11 mouse cellular contexts compared by ENCODE assay signal in the genomic region with DNA sequence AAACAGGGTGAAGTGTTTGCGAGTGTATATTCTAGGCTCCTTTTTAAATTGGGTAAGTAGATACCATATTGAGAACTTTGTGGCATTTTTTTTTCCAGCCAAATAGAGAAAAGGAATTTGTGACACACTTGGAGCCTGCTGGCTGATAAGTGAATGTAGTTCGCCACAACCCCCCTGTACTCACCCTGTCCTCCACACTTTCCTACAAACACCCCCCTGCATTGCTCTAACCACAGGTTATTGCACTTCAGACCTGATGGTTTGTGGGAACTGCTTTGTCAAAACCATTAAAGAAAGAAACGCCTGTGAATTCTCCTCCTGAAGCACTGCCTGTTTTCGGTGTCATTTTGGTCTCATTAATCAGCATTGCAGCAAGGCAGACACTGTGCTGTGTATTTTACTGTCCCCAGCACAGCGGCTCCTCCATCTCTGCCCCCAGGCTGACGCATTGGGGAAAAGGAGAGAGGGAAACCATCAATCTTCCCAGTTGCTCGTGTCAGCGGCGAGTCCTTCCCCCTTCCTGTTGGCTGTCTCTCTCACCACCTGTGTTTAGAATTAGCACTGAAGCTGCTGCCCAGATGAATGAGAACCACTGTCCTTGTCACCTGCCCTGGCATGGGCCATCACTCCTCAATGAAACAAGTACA. TPM values are rescaled to one million over a fixed set of nuclear protein-coding genes. Genes with fewer than 3 reads are reported as not detected.
DNase-seq lines count a peak whose midpoint lies in the region; ATAC-seq and TF ChIP-seq lines count a peak whose summit lies in the region.
"Had no signal": no experiment of that assay in that cellular context is flagged by ENCODE, and none has a peak within 500 bp of the region (broad histone marks: within the 10 kb centered on the region; RNA-seq: fewer than 3 reads in every experiment).

No protein-coding gene starts in this region.

- intact Hi-C loops in heart, adult 2 months (cut with DNase I): no loop called here

- peak; percentile 79 for ATAC-seq in hindbrain, embryonic 11.5 days (ENCODE audit: low FRiP score)
- ATAC-seq in hindbrain, embryonic 16.5 days: peak; percentile 91
- 0 out of 2 replicates have a peak, but pooled peaks have one; percentile 45 for ATAC-seq in neural tube, embryonic 11.5 days (ENCODE audit: insufficient read depth, low FRiP score, low TSS enrichment)
- ATAC-seq in frontal cortex, adult (ENCODE audit: low TSS enrichment): no peak
- ATAC-seq: intestine, embryonic 16.5 days had no signal

- TF ChIP-seq CTCF in heart, adult 2 months (IDR thresholded peaks at IDR 0.05): no peak

- 49% methylated on average over 9 of the region's 9 CpGs for WGBS in hindbrain, embryonic 11.5 days
- 66% methylated on average over 9 of the region's 9 CpGs for WGBS in hindbrain, embryonic 10.5 days
- WGBS in hindbrain, embryonic 16.5 days: 56% methylated on average over 9 of the region's 9 CpGs
- WGBS in neural tube, embryonic 11.5 days: 28% methylated on average over 9 of the region's 9 CpGs
- WGBS in heart, adult 2 months: 55% methylated on average over 9 of the region's 9 CpGs

- no peaks in the 10 kb centered on the region for H3K27me3 ChIP-seq in hindbrain, embryonic 11.5 days (ENCODE audit: control insufficient read depth, insufficient read depth, low read length)
- no peaks in the 10 kb centered on the region for H3K27me3 ChIP-seq in hindbrain, embryonic 10.5 days (ENCODE audit: insufficient read depth, poor library complexity, severe bottlenecking)
- H3K27me3 ChIP-seq in hindbrain, embryonic 16.5 days (replicated peaks; ENCODE audit: control insufficient read depth, insufficient read depth, low read length): no peaks in the 10 kb centered on the region
- H3K27me3 ChIP-seq in neural tube, embryonic 11.5 days (ENCODE audit: control insufficient read depth, insufficient read depth, low read length): no peaks in the 10 kb centered on the region
- no peaks in the 10 kb centered on the region for H3K27me3 ChIP-seq in heart, adult 2 months (ENCODE audit: control insufficient read depth, insufficient read depth, low read length)

- peak; percentile 31 for DNase-seq in hindbrain, embryonic 11.5 days (ENCODE audit: low spot score)
- no peak for DNase-seq in hindbrain, embryonic 10.5 days (ENCODE audit: low spot score)
- peak; percentile 59 for DNase-seq in embryo, embryonic 10.5 days (ENCODE audit: low spot score)
- DNase-seq in neural tube, embryonic 11.5 days (ENCODE audit: low spot score): peak; percentile 52
- DNase-seq in frontal cortex, postnatal 25 days (ENCODE audit: low spot score in 2 of 2): no peak
- no peak for DNase-seq in heart, adult 2 months
- DNase-seq: gastrocnemius, postnatal 14 days; lung, adult 18-20 months had no signal

- no peak for TF ChIP-seq EP300 in heart, adult 2 months (IDR thresholded peaks at IDR 0.05; ENCODE audit: insufficient read depth, low read depth, low read length)

- no peaks in the 10 kb centered on the region for H3K4me1 ChIP-seq in hindbrain, embryonic 11.5 days (replicated peaks; ENCODE audit: control insufficient read depth, insufficient read depth, low read length)
- 0 out of 2 replicates have a peak, but pooled peaks cover 3% of the 10 kb centered on the region for H3K4me1 ChIP-seq in hindbrain, embryonic 10.5 days (replicated peaks)
- H3K4me1 ChIP-seq in hindbrain, embryonic 16.5 days (ENCODE audit: control insufficient read depth, insufficient read depth, low read depth, low read length): no peaks in the 10 kb centered on the region
- no peaks in the 10 kb centered on the region for H3K4me1 ChIP-seq in neural tube, embryonic 11.5 days (ENCODE audit: control insufficient read depth, insufficient read depth, low read length)
- no peaks in the 10 kb centered on the region for H3K4me1 ChIP-seq in heart, adult 2 months (ENCODE audit: control insufficient read depth, insufficient read depth, low read length)

- no peak for TF ChIP-seq POLR2A in heart, adult 2 months (IDR thresholded peaks at IDR 0.05; ENCODE audit: insufficient read depth, low read depth, low read length)

- H3K27ac ChIP-seq in hindbrain, embryonic 11.5 days (ENCODE audit: low read depth, low read length): no peak overlapping the region
- H3K27ac ChIP-seq in hindbrain, embryonic 10.5 days: no peak overlapping the region
- no peak overlapping the region for H3K27ac ChIP-seq in hindbrain, embryonic 16.5 days (ENCODE audit: low read depth, low read length)
- no peak overlapping the region for H3K27ac ChIP-seq in neural tube, embryonic 11.5 days (ENCODE audit: low read depth, low read length)
- no peak overlapping the region for H3K27ac ChIP-seq in heart, adult 2 months

- H3K79me2 ChIP-seq in heart, adult 2 months (replicated peaks; ENCODE audit: control insufficient read depth, insufficient read depth, low read length): no peaks in the 10 kb centered on the region

- no peak overlapping the region for H3K9ac ChIP-seq in hindbrain, embryonic 11.5 days (ENCODE audit: low read depth, low read length)
- H3K9ac ChIP-seq in hindbrain, embryonic 16.5 days (ENCODE audit: low read depth, low read length): no peak overlapping the region
- H3K9ac ChIP-seq in neural tube, embryonic 11.5 days (ENCODE audit: low read length): no peak overlapping the region
- H3K9ac ChIP-seq in heart, adult 2 months (ENCODE audit: low read depth, low read length): no peak overlapping the region

- no peak overlapping the region for H3K4me3 ChIP-seq in hindbrain, embryonic 11.5 days (ENCODE audit: low read depth, low read length)
- H3K4me3 ChIP-seq in hindbrain, embryonic 10.5 days: no peak overlapping the region
- no peak overlapping the region for H3K4me3 ChIP-seq in hindbrain, embryonic 16.5 days (ENCODE audit: low read length)
- H3K4me3 ChIP-seq in neural tube, embryonic 11.5 days (ENCODE audit: low read depth, low read length): no peak overlapping the region
- no peak overlapping the region for H3K4me3 ChIP-seq in heart, adult 2 months

- no peaks in the 10 kb centered on the region for H3K36me3 ChIP-seq in hindbrain, embryonic 11.5 days (ENCODE audit: control insufficient read depth, insufficient read depth, low read length)
- H3K36me3 ChIP-seq in hindbrain, embryonic 10.5 days: no peaks in the 10 kb centered on the region
- no peaks in the 10 kb centered on the region for H3K36me3 ChIP-seq in hindbrain, embryonic 16.5 days (ENCODE audit: control insufficient read depth, insufficient read depth, low read length)
- H3K36me3 ChIP-seq in neural tube, embryonic 11.5 days (ENCODE audit: control insufficient read depth, insufficient read depth, low read length): no peaks in the 10 kb centered on the region
- no peaks in the 10 kb centered on the region for H3K36me3 ChIP-seq in heart, adult 2 months (ENCODE audit: control insufficient read depth, insufficient read depth, low read length)

- H3K4me2 ChIP-seq in hindbrain, embryonic 11.5 days (replicated peaks; ENCODE audit: low read depth, low read length): no peak overlapping the region
- no peak overlapping the region for H3K4me2 ChIP-seq in hindbrain, embryonic 16.5 days (ENCODE audit: low read length)
- no peak overlapping the region for H3K4me2 ChIP-seq in neural tube, embryonic 11.5 days (ENCODE audit: low read depth)

- no peaks in the 10 kb centered on the region for H3K9me3 ChIP-seq in hindbrain, embryonic 11.5 days (ENCODE audit: control insufficient read depth, low read length)
- H3K9me3 ChIP-seq in hindbrain, embryonic 10.5 days: no peaks in the 10 kb centered on the region
- H3K9me3 ChIP-seq in hindbrain, embryonic 16.5 days (ENCODE audit: control insufficient read depth, low read length): no peaks in the 10 kb centered on the region
- no peaks in the 10 kb centered on the region for H3K9me3 ChIP-seq in neural tube, embryonic 11.5 days (ENCODE audit: control insufficient read depth, low read length)

RNA-seq across cellular contexts. Expression of gene Wars2, which starts 33.9 kb away (rescaled TPM):
- polyA plus RNA-seq in hindbrain, embryonic 11.5 days (2014; fragmentation: Nextera tagmentation; extraction: Ambion mirVana): 5.4 and 7.9 TPM in 2 replicates
- 9.0 and 9.2 TPM in 2 replicates for polyA plus RNA-seq in hindbrain, embryonic 10.5 days (2016; fragmentation: Nextera tagmentation; extraction: Ambion mirVana)
- 4.9 and 5.3 TPM in 2 replicates for polyA plus RNA-seq in hindbrain, embryonic 16.5 days (2015; fragmentation: Nextera tagmentation; extraction: Ambion mirVana)
- polyA plus RNA-seq in neural tube, embryonic 11.5 days (2014; fragmentation: Nextera tagmentation; extraction: Ambion mirVana): 4.9 and 5.3 TPM in 2 replicates
- 1 to 10 TPM; 6.4 to 6.6 TPM for total RNA-seq in heart, adult 2 months (2021)
- polyA plus RNA-seq in heart, adult 2 months (2012; rRNA removed): 3.5 and 4.3 TPM in 2 replicates

Comparison
In these comparisons a context has a peak if more than half of its experiments do, and no peak if none do; other contexts are left out.
1. DNase-seq: peak in hindbrain, embryonic 11.5 days (single experiment), embryo, embryonic 10.5 days (single experiment) and neural tube, embryonic 11.5 days (single experiment); none in hindbrain, embryonic 10.5 days (single experiment), frontal cortex, postnatal 25 days (0 of 2) and heart, adult 2 months (0 of 2).